Mouse (Mus musculus): ENCODE data around the gene Olfr968. TPM values are rescaled to one million over a fixed set of nuclear protein-coding genes. Genes with fewer than 3 reads are reported as not detected.

Gene Olfr968
- polyA plus RNA-seq (2016; fragmentation: Nextera tagmentation; extraction: Ambion mirVana) = not detected in 2 replicates

GRCm38 (mm10) chr9:39783153-39783552, at the start of gene Olfr968:
Gene Olfr968 (minus strand): TSS chr9:39783253.
- Histone ChIP-seq H3K4me1 (no peaks in the 10 kb centered on the region), H3K36me3 (replicated peaks) (no peaks in the 10 kb centered on the region), H3K4me2 (no peak within 1 kb of the TSS), H3K9ac (no peak within 1 kb of the TSS), H3K9me3 (no peaks in the 10 kb centered on the region), H3K4me3 (replicated peaks) (no peak within 1 kb of the TSS), H3K27me3 (no peaks in the 10 kb centered on the region), H3K27ac (no peak within 1 kb of the TSS)
- WGBS = 89% methylated on average over 1 of the region's 1 CpGs
- ATAC-seq (ENCODE audit: low FRiP score) = no peak

GRCm38 (mm10) chr9:39808560-39808959, 25.5 kb upstream of the Olfr968 start, which contains the start of gene Olfr970:
Gene Olfr970 (plus strand): TSS chr9:39808860.
- no peaks in the 10 kb centered on the region for H3K36me3 ChIP-seq (replicated peaks)
- ATAC-seq (ENCODE audit: low FRiP score) = no peak
- H3K4me3 ChIP-seq (replicated peaks) = no peak within 1 kb of the TSS
- H3K27me3 ChIP-seq = no peaks in the 10 kb centered on the region
- no peaks in the 10 kb centered on the region for H3K9me3 ChIP-seq
- H3K9ac ChIP-seq = no peak within 1 kb of the TSS
- H3K27ac ChIP-seq = no peak within 1 kb of the TSS
- no peak within 1 kb of the TSS for H3K4me2 ChIP-seq
- WGBS = 83% methylated on average over 4 of the region's 4 CpGs
- H3K4me1 ChIP-seq = no peaks in the 10 kb centered on the region

GRCm38 (mm10) chr9:39790558-39790957, 7.5 kb upstream of the Olfr968 start, which contains the start of gene Olfr969:
Gene Olfr969 (plus strand): TSS chr9:39790945.
- no peaks in the 10 kb centered on the region for H3K27me3 ChIP-seq
- ATAC-seq (ENCODE audit: low FRiP score) = no peak
- H3K4me2 ChIP-seq = no peak within 1 kb of the TSS
- WGBS = 80% methylated on average over 2 of the region's 2 CpGs
- H3K36me3 ChIP-seq (replicated peaks) = no peaks in the 10 kb centered on the region
- H3K4me1 ChIP-seq = no peaks in the 10 kb centered on the region
- no peak within 1 kb of the TSS for H3K27ac ChIP-seq
- H3K9ac ChIP-seq = no peak within 1 kb of the TSS
- H3K9me3 ChIP-seq = no peaks in the 10 kb centered on the region
- H3K4me3 ChIP-seq (replicated peaks) = no peak within 1 kb of the TSS

GRCm38 (mm10) chr9:39746428-39746827, 36.6 kb downstream of the Olfr968 start:
- WGBS = 83% methylated on average over 1 of the region's 1 CpGs
- no peak for ATAC-seq (ENCODE audit: low FRiP score)
- Histone ChIP-seq H3K27ac (no peak overlapping the region), H3K4me2 (no peak overlapping the region), H3K4me1 (no peaks in the 10 kb centered on the region), H3K4me3 (replicated peaks) (no peak overlapping the region), H3K27me3 (no peaks in the 10 kb centered on the region), H3K36me3 (replicated peaks) (no peaks in the 10 kb centered on the region), H3K9ac (no peak overlapping the region), H3K9me3 (no peaks in the 10 kb centered on the region)

GRCm38 (mm10) chr9:39745949-39746348, 37.1 kb downstream of the Olfr968 start, which contains the start of gene Olfr967:
Gene Olfr967 (plus strand): TSS chr9:39746249.
- H3K4me2 ChIP-seq = no peak within 1 kb of the TSS
- no peak for ATAC-seq (ENCODE audit: low FRiP score)
- H3K27ac ChIP-seq = no peak within 1 kb of the TSS
- no peaks in the 10 kb centered on the region for H3K36me3 ChIP-seq (replicated peaks)
- no peaks in the 10 kb centered on the region for H3K27me3 ChIP-seq
- no peak within 1 kb of the TSS for H3K9ac ChIP-seq
- H3K4me1 ChIP-seq = no peaks in the 10 kb centered on the region
- no peaks in the 10 kb centered on the region for H3K9me3 ChIP-seq
- H3K4me3 ChIP-seq (replicated peaks) = no peak within 1 kb of the TSS

- no peaks in the 10 kb centered on the region for H3K27me3 ChIP-seq
- no peak overlapping the region for H3K9ac ChIP-seq
- no peaks in the 10 kb centered on the region for H3K4me1 ChIP-seq
- H3K9me3 ChIP-seq = no peaks in the 10 kb centered on the region
- WGBS = 81% methylated on average over 1 of the region's 1 CpGs
- H3K4me3 ChIP-seq (replicated peaks) = no peak overlapping the region
- H3K27ac ChIP-seq = no peak overlapping the region
- H3K4me2 ChIP-seq = no peak overlapping the region
- ATAC-seq (ENCODE audit: low FRiP score) = no peak
- H3K36me3 ChIP-seq (replicated peaks) = no peaks in the 10 kb centered on the region
These were observed 42.3 kb downstream of the Olfr968 start for GRCm38 (mm10) chr9:39740741-39741140.

GRCm38 (mm10) chr9:39730678-39731077, 52.4 kb downstream of the Olfr968 start, which contains the start of gene Olfr150:
Gene Olfr150 (plus strand): TSS chr9:39730978.
- H3K27me3 ChIP-seq = no peaks in the 10 kb centered on the region
- no peaks in the 10 kb centered on the region for H3K36me3 ChIP-seq (replicated peaks)
- no peak for ATAC-seq (ENCODE audit: low FRiP score)

More at GRCm38 (mm10) chr9:39730678-39731077, 52.4 kb downstream of the Olfr968 start, which contains the start of gene Olfr150:
- Histone ChIP-seq H3K27ac (no peak within 1 kb of the TSS), H3K9ac (no peak within 1 kb of the TSS), H3K4me1 (no peaks in the 10 kb centered on the region), H3K4me3 (replicated peaks) (no peak within 1 kb of the TSS), H3K4me2 (no peak within 1 kb of the TSS), H3K9me3 (no peaks in the 10 kb centered on the region)

Other genes starting within 250 kb of the Olfr968 start
- not detected in 2 replicates for gene Olfr958, start 229.2 kb downstream of the Olfr968 start, polyA plus RNA-seq (2016; fragmentation: Nextera tagmentation; extraction: Ambion mirVana)
- not detected in 2 replicates for gene Olfr959, start 207.7 kb downstream of the Olfr968 start, polyA plus RNA-seq (2016; fragmentation: Nextera tagmentation; extraction: Ambion mirVana)
- gene AW551984, start 178.8 kb downstream of the Olfr968 start, polyA plus RNA-seq (2016; fragmentation: Nextera tagmentation; extraction: Ambion mirVana) = 23.6 and 24.7 TPM in 2 replicates
- not detected in 2 replicates for gene Olfr148, start 172.6 kb downstream of the Olfr968 start, polyA plus RNA-seq (2016; fragmentation: Nextera tagmentation; extraction: Ambion mirVana)
- gene Olfr960, start 161.9 kb downstream of the Olfr968 start, polyA plus RNA-seq (2016; fragmentation: Nextera tagmentation; extraction: Ambion mirVana) = not detected in 2 replicates
- gene Olfr961, start 138.2 kb downstream of the Olfr968 start, polyA plus RNA-seq (2016; fragmentation: Nextera tagmentation; extraction: Ambion mirVana) = not detected in 2 replicates
- gene Olfr963, start 116.0 kb downstream of the Olfr968 start, polyA plus RNA-seq (2016; fragmentation: Nextera tagmentation; extraction: Ambion mirVana) = not detected in 2 replicates
- not detected in 2 replicates for gene Olfr149, start 76.1 kb downstream of the Olfr968 start, polyA plus RNA-seq (2016; fragmentation: Nextera tagmentation; extraction: Ambion mirVana)
- not detected in 2 replicates for gene Olfr965, start 71.9 kb downstream of the Olfr968 start, polyA plus RNA-seq (2016; fragmentation: Nextera tagmentation; extraction: Ambion mirVana)
- not detected in 2 replicates for gene Olfr150, start 52.3 kb downstream of the Olfr968 start, polyA plus RNA-seq (2016; fragmentation: Nextera tagmentation; extraction: Ambion mirVana)
- gene Olfr967, start 37.0 kb downstream of the Olfr968 start, polyA plus RNA-seq (2016; fragmentation: Nextera tagmentation; extraction: Ambion mirVana) = not detected in 2 replicates
- not detected in 2 replicates for gene Olfr969, start 7.7 kb upstream of the Olfr968 start, polyA plus RNA-seq (2016; fragmentation: Nextera tagmentation; extraction: Ambion mirVana)
- gene Olfr970, start 25.6 kb upstream of the Olfr968 start, polyA plus RNA-seq (2016; fragmentation: Nextera tagmentation; extraction: Ambion mirVana) = not detected in 2 replicates
- not detected in 2 replicates for gene Olfr971, start 53.6 kb upstream of the Olfr968 start, polyA plus RNA-seq (2016; fragmentation: Nextera tagmentation; extraction: Ambion mirVana)
- not detected in 2 replicates for gene Olfr972, start 83.2 kb upstream of the Olfr968 start, polyA plus RNA-seq (2016; fragmentation: Nextera tagmentation; extraction: Ambion mirVana)
- gene Olfr229, start 124.1 kb upstream of the Olfr968 start, polyA plus RNA-seq (2016; fragmentation: Nextera tagmentation; extraction: Ambion mirVana) = not detected in 2 replicates
- gene Olfr974, start 154.2 kb upstream of the Olfr968 start, polyA plus RNA-seq (2016; fragmentation: Nextera tagmentation; extraction: Ambion mirVana) = not detected in 2 replicates
- 0.06 TPM in 1 of 2 replicates, not detected in the other for gene Olfr975, start 168.8 kb upstream of the Olfr968 start, polyA plus RNA-seq (2016; fragmentation: Nextera tagmentation; extraction: Ambion mirVana)
- not detected in 2 replicates for gene Olfr976, start 177.9 kb upstream of the Olfr968 start, polyA plus RNA-seq (2016; fragmentation: Nextera tagmentation; extraction: Ambion mirVana)
- not detected in 2 replicates for gene Olfr978, start 208.9 kb upstream of the Olfr968 start, polyA plus RNA-seq (2016; fragmentation: Nextera tagmentation; extraction: Ambion mirVana)
- not detected in 2 replicates for gene Olfr979, start 220.2 kb upstream of the Olfr968 start, polyA plus RNA-seq (2016; fragmentation: Nextera tagmentation; extraction: Ambion mirVana)
- gene Olfr980, start 226.3 kb upstream of the Olfr968 start, polyA plus RNA-seq (2016; fragmentation: Nextera tagmentation; extraction: Ambion mirVana) = not detected in 2 replicates
- not detected in 2 replicates for gene Olfr981, start 238.2 kb upstream of the Olfr968 start, polyA plus RNA-seq (2016; fragmentation: Nextera tagmentation; extraction: Ambion mirVana)